11 mouse cellular contexts compared by ENCODE assay signal in the genomic region with DNA sequence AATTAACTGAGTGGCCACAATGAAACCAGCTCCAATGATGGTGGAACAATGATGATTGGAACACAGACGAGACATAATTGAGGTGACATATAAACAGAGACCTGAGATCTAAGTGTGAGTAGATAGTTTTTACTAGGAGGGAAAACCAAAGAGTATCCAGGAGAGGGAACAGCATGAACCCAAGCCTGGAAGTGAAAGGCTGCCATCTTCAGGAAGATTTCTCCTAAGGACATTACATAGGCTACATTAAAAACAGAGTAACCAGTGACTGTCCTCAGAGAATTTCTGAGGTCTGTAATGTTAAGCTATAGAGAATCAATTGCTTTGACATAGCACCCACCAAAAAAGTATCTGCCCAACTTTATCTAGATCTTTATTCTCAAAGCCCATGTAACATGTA.
DNase-seq lines count a peak whose midpoint lies in the region; ATAC-seq and TF ChIP-seq lines count a peak whose summit lies in the region.
"Had no signal": no experiment of that assay in that cellular context is flagged by ENCODE, and none has a peak within 500 bp of the region (broad histone marks: within the 10 kb centered on the region; RNA-seq: fewer than 3 reads in every experiment).

No protein-coding gene starts in this region.

- WGBS in intestine, postnatal 0 days = 48% methylated on average over 1 of the region's 1 CpGs
- 46% methylated on average over 1 of the region's 1 CpGs for WGBS in intestine, embryonic 16.5 days
- WGBS in lung, postnatal 0 days = 35% methylated on average over 1 of the region's 1 CpGs
- 63% methylated on average over 1 of the region's 1 CpGs for WGBS in stomach, postnatal 0 days

- H3K4me2 ChIP-seq in intestine, postnatal 0 days (replicated peaks; ENCODE audit: low read depth) = no peak overlapping the region
- H3K4me2 ChIP-seq in intestine, embryonic 16.5 days (ENCODE audit: low read depth, low read length) = no peak overlapping the region
- no peak overlapping the region for H3K4me2 ChIP-seq in lung, postnatal 0 days (replicated peaks; ENCODE audit: low read depth, low read length)
- H3K4me2 ChIP-seq in stomach, postnatal 0 days (replicated peaks; ENCODE audit: low read depth) = no peak overlapping the region
- H3K4me2 ChIP-seq: neural tube, embryonic 15.5 days had no signal

- H3K9ac ChIP-seq in intestine, postnatal 0 days (ENCODE audit: low read depth, low read length) = no peak overlapping the region
- H3K9ac ChIP-seq in intestine, embryonic 16.5 days (ENCODE audit: low read depth, low read length) = no peak overlapping the region
- H3K9ac ChIP-seq in lung, postnatal 0 days (replicated peaks; ENCODE audit: low read depth) = no peak overlapping the region
- H3K9ac ChIP-seq in stomach, postnatal 0 days (ENCODE audit: low read length) = no peak overlapping the region
- H3K9ac ChIP-seq: neural tube, embryonic 15.5 days had no signal

- H3K27me3 ChIP-seq in intestine, postnatal 0 days (replicated peaks; ENCODE audit: control insufficient read depth, insufficient read depth, low read length) = no peaks in the 10 kb centered on the region
- no peaks in the 10 kb centered on the region for H3K27me3 ChIP-seq in intestine, embryonic 16.5 days (replicated peaks; ENCODE audit: control insufficient read depth, insufficient read depth, low read length)
- H3K27me3 ChIP-seq in lung, postnatal 0 days (replicated peaks; ENCODE audit: insufficient read depth, low read length) = no peaks in the 10 kb centered on the region
- no peaks in the 10 kb centered on the region for H3K27me3 ChIP-seq in stomach, postnatal 0 days (ENCODE audit: control insufficient read depth, insufficient read depth, low read length)
- H3K27me3 ChIP-seq: neural tube, embryonic 15.5 days had no signal

- no peaks in the 10 kb centered on the region for H3K36me3 ChIP-seq in intestine, postnatal 0 days (ENCODE audit: control insufficient read depth, insufficient read depth)
- H3K36me3 ChIP-seq in intestine, embryonic 16.5 days (ENCODE audit: control insufficient read depth, insufficient read depth, low read length) = no peaks in the 10 kb centered on the region
- H3K36me3 ChIP-seq in lung, postnatal 0 days (ENCODE audit: insufficient read depth, low read length) = no peaks in the 10 kb centered on the region
- H3K36me3 ChIP-seq in stomach, postnatal 0 days (ENCODE audit: control insufficient read depth, insufficient read depth, low read length) = no peaks in the 10 kb centered on the region
- H3K36me3 ChIP-seq: neural tube, embryonic 15.5 days had no signal

- TF ChIP-seq CTCF in intestine, postnatal 0 days (IDR thresholded peaks at IDR 0.05; ENCODE audit: low read depth) = peak; percentile 72
- TF ChIP-seq CTCF in lung, postnatal 0 days (IDR thresholded peaks at IDR 0.05) = peak; percentile 54
- peak; percentile 64 for TF ChIP-seq CTCF in stomach, postnatal 0 days (IDR thresholded peaks at IDR 0.05; ENCODE audit: low read depth)

- ATAC-seq in intestine, postnatal 0 days = no peak
- ATAC-seq in intestine, embryonic 16.5 days = no peak
- no peak for ATAC-seq in lung, postnatal 0 days
- no peak for ATAC-seq in stomach, postnatal 0 days (ENCODE audit: low FRiP score, low TSS enrichment)

- no peaks in the 10 kb centered on the region for H3K9me3 ChIP-seq in intestine, postnatal 0 days (ENCODE audit: control insufficient read depth)
- no peaks in the 10 kb centered on the region for H3K9me3 ChIP-seq in intestine, embryonic 16.5 days (ENCODE audit: control insufficient read depth, low read length)
- no peaks in the 10 kb centered on the region for H3K9me3 ChIP-seq in lung, postnatal 0 days (ENCODE audit: low read length)
- H3K9me3 ChIP-seq in stomach, postnatal 0 days (ENCODE audit: control insufficient read depth, low read length) = no peaks in the 10 kb centered on the region
- H3K9me3 ChIP-seq: neural tube, embryonic 15.5 days had no signal

- peak; percentile 23; the same call in 1 of the 2 replicates for TF ChIP-seq EP300 in lung, postnatal 0 days (IDR thresholded peaks at IDR 0.05)
- TF ChIP-seq EP300 in stomach, postnatal 0 days (optimal IDR thresholded peaks at IDR 0.05) = no peak

- peak; percentile 26 for DNase-seq in lung, postnatal 0 days (ENCODE audit: low spot score)
- DNase-seq in lung, postnatal 4 days = no peak
- DNase-seq in embryo, embryonic 10 days (ENCODE audit: low spot score) = peak; percentile 18
- DNase-seq in stomach, postnatal 0 days (ENCODE audit: low spot score) = no peak
- DNase-seq in left cerebral cortex, adult 8-10 months (ENCODE audit: low spot score in 2 of 2) = no peak
- DNase-seq: adrenal gland, adult 8-10 months; liver; right cerebral cortex, postnatal 25 days had no signal

- H3K4me3 ChIP-seq in intestine, postnatal 0 days (ENCODE audit: low read depth, low read length) = no peak overlapping the region
- no peak overlapping the region for H3K4me3 ChIP-seq in intestine, embryonic 16.5 days (ENCODE audit: low read length)
- no peak overlapping the region for H3K4me3 ChIP-seq in lung, postnatal 0 days (ENCODE audit: low read depth, low read length)
- no peak overlapping the region for H3K4me3 ChIP-seq in stomach, postnatal 0 days (ENCODE audit: low read depth, low read length)
- H3K4me3 ChIP-seq: neural tube, embryonic 15.5 days had no signal

- no peaks in the 10 kb centered on the region for H3K4me1 ChIP-seq in intestine, postnatal 0 days (replicated peaks; ENCODE audit: control insufficient read depth, insufficient read depth, low read length)
- no peaks in the 10 kb centered on the region for H3K4me1 ChIP-seq in intestine, embryonic 16.5 days (ENCODE audit: control insufficient read depth, insufficient read depth, low read length)
- no peaks in the 10 kb centered on the region for H3K4me1 ChIP-seq in lung, postnatal 0 days (ENCODE audit: insufficient read depth, low read depth, low read length)
- no peaks in the 10 kb centered on the region for H3K4me1 ChIP-seq in stomach, postnatal 0 days (replicated peaks; ENCODE audit: control insufficient read depth, insufficient read depth)
- H3K4me1 ChIP-seq: neural tube, embryonic 15.5 days had no signal

- H3K27ac ChIP-seq in intestine, postnatal 0 days (ENCODE audit: low read depth, low read length) = no peak overlapping the region
- H3K27ac ChIP-seq in intestine, embryonic 16.5 days (ENCODE audit: low read length) = no peak overlapping the region
- no peak overlapping the region for H3K27ac ChIP-seq in lung, postnatal 0 days (ENCODE audit: low read length)
- H3K27ac ChIP-seq in stomach, postnatal 0 days (replicated peaks) = no peak overlapping the region
- H3K27ac ChIP-seq: neural tube, embryonic 15.5 days had no signal

Comparison
In these comparisons a context has a peak if more than half of its experiments do, and no peak if none do; other contexts are left out.
1. DNase-seq: peak in lung, postnatal 0 days (single experiment) and embryo, embryonic 10 days (single experiment); none in lung, postnatal 4 days (0 of 2), stomach, postnatal 0 days (single experiment) and left cerebral cortex, adult 8-10 months (0 of 2).
2. Peak in every context shown above with its lines, with median percentiles within 50 percentile points of each other: CTCF ChIP-seq.